In the genomic region with DNA sequence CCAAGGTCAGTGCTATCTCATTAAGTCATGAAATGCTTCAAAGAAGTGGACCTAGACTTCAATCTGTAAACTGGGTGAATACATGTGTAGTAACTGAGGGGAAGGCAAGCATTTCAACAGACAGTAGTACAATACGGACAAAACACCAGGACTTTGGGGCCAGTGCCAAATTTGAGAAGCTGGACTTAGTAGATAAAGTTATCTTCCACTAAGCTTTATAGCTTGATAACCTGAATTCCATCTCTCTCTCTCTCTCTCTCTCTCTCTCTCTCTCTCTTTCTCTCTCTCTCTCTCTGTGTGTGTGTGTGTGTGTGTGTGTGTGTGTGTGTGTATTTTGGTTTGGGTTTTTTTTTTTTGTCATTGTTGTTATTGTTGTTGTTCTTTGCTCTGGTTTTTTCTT, we compare ENCODE assay signal across 25 mouse cellular contexts. TPM values are rescaled to one million over a fixed set of nuclear protein-coding genes. Genes with fewer than 3 reads are reported as not detected.
DNase-seq lines count a peak whose midpoint lies in the region; ATAC-seq and TF ChIP-seq lines count a peak whose summit lies in the region.
"Had no signal": no experiment of that assay in that cellular context is flagged by ENCODE, and none has a peak within 500 bp of the region (broad histone marks: within the 10 kb centered on the region; RNA-seq: fewer than 3 reads in every experiment).

No protein-coding gene starts in this region.

- intact Hi-C loops in left cerebral cortex, postnatal 36 days (cut with DNase I), result loop anchor here (5.0 kb wide), 1 partner anchor 137 kb away; no protein-coding TSS in a partner anchor

- TF ChIP-seq EP300 in liver, embryonic 14.5 days (IDR thresholded peaks at IDR 0.05; ENCODE audit: low read depth), result peak; percentile 89

- peak; percentile 63 for DNase-seq in 416B (ENCODE audit: low read depth)
- peak; percentile 58 for DNase-seq in MEL-GATA-1-ER (ENCODE audit: extremely low read depth, low read depth)
- DNase-seq in liver, embryonic 14.5 days (ENCODE audit: low read depth in 3 of 3, low spot score in 3 of 3), result peak; percentile 69 to 79 (median 76)
- DNase-seq in frontal cortex, postnatal 25 days (ENCODE audit: low spot score in 2 of 2), result no peak
- no peak for DNase-seq in left cerebral cortex, postnatal 36 days (ENCODE audit: low spot score in 2 of 2)
- no peak for DNase-seq in forebrain, embryonic 11.5 days (ENCODE audit: low spot score)
- DNase-seq in hindbrain, postnatal 0 days (ENCODE audit: low spot score), result no peak
- DNase-seq: adrenal gland, postnatal 14 days; cerebellum, adult 11 months; cerebellum, postnatal 10 days; gastrocnemius, postnatal 10 days; kidney, adult 8-10 months; kidney, postnatal 14 days; lung, embryonic 14.5 days; midbrain, embryonic 14.5 days; right cerebral cortex, postnatal 25 days; thymus, adult 18-20 months; thymus, postnatal 4 days had no signal

- no peak overlapping the region for H3K4me3 ChIP-seq in liver, embryonic 14.5 days (ENCODE audit: insufficient read depth in 1 of 2, low read depth in 2 of 2, low read length in 2 of 2)
- no peak overlapping the region for H3K4me3 ChIP-seq in forebrain, embryonic 11.5 days (ENCODE audit: low read depth, low read length)
- no peak overlapping the region for H3K4me3 ChIP-seq in hindbrain, postnatal 0 days (ENCODE audit: low read length)
- H3K4me3 ChIP-seq: embryonic facial prominence, embryonic 10.5 days; forebrain, embryonic 13.5 days; hindbrain, embryonic 12.5 days had no signal

- WGBS in liver, embryonic 14.5 days (ENCODE audit: insufficient replicate concordance), result 12% methylated on average over 1 of the region's 1 CpGs
- WGBS in forebrain, embryonic 11.5 days, result 88% methylated on average over 1 of the region's 1 CpGs
- 54% methylated on average over 1 of the region's 1 CpGs for WGBS in hindbrain, postnatal 0 days

- H3K4me1 ChIP-seq in liver, embryonic 14.5 days (replicated peaks; ENCODE audit: control insufficient read depth in 2 of 2, insufficient read depth in 2 of 2, low read length in 1 of 2), result peaks cover 37 to 39% of the 10 kb centered on the region in 2 experiments
- peaks cover 2% of the 10 kb centered on the region; the same call in 1 of the 2 replicates for H3K4me1 ChIP-seq in forebrain, embryonic 11.5 days (replicated peaks; ENCODE audit: control insufficient read depth, insufficient read depth, low read length)
- H3K4me1 ChIP-seq in hindbrain, postnatal 0 days (ENCODE audit: insufficient read depth, low read length), result 0 out of 2 replicates have a peak, but pooled peaks cover 2% of the 10 kb centered on the region

- H3K4me2 ChIP-seq in liver, embryonic 14.5 days (ENCODE audit: low read depth), result peak overlapping the region; percentile 62
- no peak overlapping the region for H3K4me2 ChIP-seq in forebrain, embryonic 11.5 days (ENCODE audit: low read depth, low read length, severe bottlenecking)
- H3K4me2 ChIP-seq in hindbrain, postnatal 0 days (ENCODE audit: low read depth, low read length), result no peak overlapping the region
- H3K4me2 ChIP-seq: forebrain, embryonic 13.5 days; heart, embryonic 11.5 days; hindbrain, embryonic 12.5 days had no signal

- no peak for TF ChIP-seq CTCF in liver, embryonic 14.5 days (IDR thresholded peaks at IDR 0.05; ENCODE audit: low read depth)
- no peak for TF ChIP-seq CTCF in hindbrain, postnatal 0 days (IDR thresholded peaks at IDR 0.05; ENCODE audit: low read depth)

- no peaks in the 10 kb centered on the region for H3K9me3 ChIP-seq in liver, embryonic 14.5 days (ENCODE audit: control insufficient read depth, low read length)
- H3K9me3 ChIP-seq in forebrain, embryonic 11.5 days (ENCODE audit: control insufficient read depth, low read length), result no peaks in the 10 kb centered on the region
- no peaks in the 10 kb centered on the region for H3K9me3 ChIP-seq in hindbrain, postnatal 0 days (ENCODE audit: low read length)
- H3K9me3 ChIP-seq: embryonic facial prominence, embryonic 10.5 days; forebrain, embryonic 13.5 days; hindbrain, embryonic 12.5 days; megakaryocyte, embryonic 14.5 days had no signal

- no peak overlapping the region; the same call in 1 of the 2 replicates for H3K9ac ChIP-seq in liver, embryonic 14.5 days (replicated peaks)
- H3K9ac ChIP-seq in forebrain, embryonic 11.5 days (ENCODE audit: low read length), result no peak overlapping the region
- H3K9ac ChIP-seq in hindbrain, postnatal 0 days (replicated peaks; ENCODE audit: low read length), result no peak overlapping the region
- H3K9ac ChIP-seq: forebrain, embryonic 13.5 days; hindbrain, embryonic 12.5 days; lung, embryonic 14.5 days had no signal

- peak; percentile 27; the same call in 1 of the 2 replicates for ATAC-seq in erythroid progenitor cell, adult 5-6 weeks (replicated peaks; ENCODE audit: low FRiP score, poor library complexity, severe bottlenecking)
- 0 out of 2 replicates have a peak, but pooled peaks have one; percentile 1 for ATAC-seq in liver, embryonic 14.5 days (ENCODE audit: insufficient read depth)
- no peak for ATAC-seq in forebrain, embryonic 11.5 days (replicated peaks; ENCODE audit: low FRiP score)
- no peak for ATAC-seq in hindbrain, postnatal 0 days
- ATAC-seq: forebrain, embryonic 13.5 days had no signal

- H3K36me3 ChIP-seq in liver, embryonic 14.5 days (replicated peaks; ENCODE audit: control insufficient read depth, insufficient read depth, low read depth), result no peaks in the 10 kb centered on the region; the same call in 1 of the 2 replicates
- no peaks in the 10 kb centered on the region for H3K36me3 ChIP-seq in forebrain, embryonic 11.5 days (ENCODE audit: control insufficient read depth, insufficient read depth, low read length)
- no peaks in the 10 kb centered on the region for H3K36me3 ChIP-seq in hindbrain, postnatal 0 days (ENCODE audit: insufficient read depth, low read length)
- H3K36me3 ChIP-seq: hindbrain, embryonic 12.5 days had no signal

- peak overlapping the region; percentile 41 for H3K27ac ChIP-seq in liver, embryonic 14.5 days
- no peak overlapping the region for H3K27ac ChIP-seq in forebrain, embryonic 11.5 days (ENCODE audit: low read depth, low read length)
- no peak overlapping the region for H3K27ac ChIP-seq in hindbrain, postnatal 0 days
- H3K27ac ChIP-seq: embryonic facial prominence, embryonic 10.5 days; forebrain, embryonic 13.5 days; hindbrain, embryonic 12.5 days had no signal

- no peaks in the 10 kb centered on the region for H3K27me3 ChIP-seq in liver, embryonic 14.5 days (ENCODE audit: control insufficient read depth, insufficient read depth, low read length)
- H3K27me3 ChIP-seq in forebrain, embryonic 11.5 days (ENCODE audit: control insufficient read depth, insufficient read depth, low read length), result no peaks in the 10 kb centered on the region
- no peaks in the 10 kb centered on the region for H3K27me3 ChIP-seq in hindbrain, postnatal 0 days (ENCODE audit: insufficient read depth, low read length)
- H3K27me3 ChIP-seq: CH12.LX; forebrain, embryonic 13.5 days; hindbrain, embryonic 12.5 days; megakaryocyte, embryonic 14.5 days had no signal

RNA-seq across cellular contexts. Expression of gene Ngly1, which starts 4.0 kb away (rescaled TPM):
- total RNA-seq in erythroid progenitor cell, adult 5-6 weeks (2015; ENCODE audit: low replicate concordance), result 58.3 and 68.8 TPM in 2 replicates
- total RNA-seq in erythroid progenitor cell, adult 5-6 weeks (2017; ENCODE audit: low replicate concordance), result 30.8 and 40.6 TPM in 2 replicates
- polyA plus RNA-seq in liver, embryonic 14.5 days (2012; rRNA removed), result 4.2 and 6.9 TPM in 2 replicates
- polyA plus RNA-seq in liver, embryonic 14.5 days (2014; fragmentation: Nextera tagmentation; extraction: Ambion mirVana), result 21.7 and 23.5 TPM in 2 replicates
- 10 to 100 TPM; 29.1 to 33.4 TPM for total RNA-seq in left cerebral cortex, postnatal 36 days (2021)
- 24.0 and 25.9 TPM in 2 replicates for polyA plus RNA-seq in forebrain, embryonic 11.5 days (2014; fragmentation: Nextera tagmentation; extraction: Ambion mirVana)
- total RNA-seq in hindbrain, postnatal 0 days (2014; rRNA removed), result 15.3 and 24.0 TPM in 2 replicates
- 27.6 and 30.4 TPM in 2 replicates for polyA plus RNA-seq in hindbrain, postnatal 0 days (2015; fragmentation: Nextera tagmentation; extraction: Ambion mirVana)

RNA-seq across cellular contexts. Expression of gene Oxsm, which starts 4.5 kb away (rescaled TPM):
- total RNA-seq in erythroid progenitor cell, adult 5-6 weeks (2015; ENCODE audit: low replicate concordance), result 1.1 and 1.3 TPM in 2 replicates
- total RNA-seq in erythroid progenitor cell, adult 5-6 weeks (2017; ENCODE audit: low replicate concordance), result 4.0 and 6.0 TPM in 2 replicates
- 3.3 and 3.4 TPM in 2 replicates for polyA plus RNA-seq in liver, embryonic 14.5 days (2012; rRNA removed)
- polyA plus RNA-seq in liver, embryonic 14.5 days (2014; fragmentation: Nextera tagmentation; extraction: Ambion mirVana), result 1.7 and 1.8 TPM in 2 replicates
- 10 to 100 TPM; 10.4 to 11.6 TPM for total RNA-seq in left cerebral cortex, postnatal 36 days (2021)
- 1.1 and 2.3 TPM in 2 replicates for polyA plus RNA-seq in forebrain, embryonic 11.5 days (2014; fragmentation: Nextera tagmentation; extraction: Ambion mirVana)
- 4.0 and 4.6 TPM in 2 replicates for total RNA-seq in hindbrain, postnatal 0 days (2014; rRNA removed)
- polyA plus RNA-seq in hindbrain, postnatal 0 days (2015; fragmentation: Nextera tagmentation; extraction: Ambion mirVana), result 1.4 and 1.7 TPM in 2 replicates

Comparison
In these comparisons a context has a peak if more than half of its experiments do, and no peak if none do; other contexts are left out.
1. DNase-seq: peak in 416B (single experiment), MEL-GATA-1-ER (single experiment) and liver, embryonic 14.5 days (3 of 3); none in frontal cortex, postnatal 25 days (0 of 2), left cerebral cortex, postnatal 36 days (0 of 2), forebrain, embryonic 11.5 days (single experiment) and hindbrain, postnatal 0 days (single experiment).
2. ATAC-seq: peak in erythroid progenitor cell, adult 5-6 weeks (single experiment) and liver, embryonic 14.5 days (single experiment); none in forebrain, embryonic 11.5 days (single experiment) and hindbrain, postnatal 0 days (single experiment).